Mouse (Mus musculus) forebrain, postnatal 0 days (tissue): Measurements from ENCODE around the gene Pex10. TPM values are rescaled to one million over a fixed set of nuclear protein-coding genes. Genes with fewer than 3 reads are reported as not detected.

Experiments
- ATAC-seq: fragments of 200-750 bp; cut with Nextera tagmentation; 2 replicates; pipeline ENCODE4 v1.8.0; 2017; ENCODE audit warnings: mild to moderate bottlenecking, moderate library complexity
- DNase-seq: peaks from one replicate; pipeline ENCODE4 v3.0.0-alpha.2; 2015
- H3K27ac ChIP-seq: fragments of 300-500 bp; sonication (generic); 2 replicates; pipeline ENCODE4 v1.5.1; 2014; ENCODE audit warnings: low read depth, mild to moderate bottlenecking, antibody characterized with exemption, low read length, moderate library complexity, mixed read lengths
- H3K27me3 ChIP-seq: fragments of 300-500 bp; sonication (generic); 2 replicates; pipeline ENCODE4 v1.6.1; 2014; ENCODE audit warnings: mild to moderate bottlenecking, low read length, mixed read lengths; ENCODE audit not compliant: insufficient read depth
- H3K36me3 ChIP-seq: fragments of 300-500 bp; sonication (generic); 2 replicates; pipeline ENCODE4 v1.6.1; 2014; ENCODE audit warnings: mild to moderate bottlenecking, moderate library complexity; ENCODE audit not compliant: insufficient read depth
- H3K4me1 ChIP-seq: fragments of 300-500 bp; sonication (generic); 2 replicates; pipeline ENCODE4 v1.6.1; 2014; ENCODE audit warnings: antibody characterized with exemption; ENCODE audit not compliant: insufficient read depth
- H3K4me2 ChIP-seq: fragments of 300-500 bp; sonication (generic); 2 replicates; pipeline ENCODE4 v1.6.1; 2014; ENCODE audit warnings: low read depth, mild to moderate bottlenecking, moderate library complexity
- H3K4me3 ChIP-seq: fragments of 300-500 bp; sonication (generic); 2 replicates; pipeline ENCODE4 v1.5.1; 2014; ENCODE audit warnings: low read depth, low read length, mixed read lengths
- H3K9ac ChIP-seq: fragments of 300-500 bp; sonication (generic); 2 replicates; pipeline ENCODE4 v1.6.1; 2014; ENCODE audit warnings: mild to moderate bottlenecking
- H3K9me3 ChIP-seq: fragments of 300-500 bp; sonication (generic); 2 replicates; pipeline ENCODE4 v1.6.1; 2016; ENCODE audit warnings: low read length
- CTCF ChIP-seq: sonication (generic); IDR thresholded peaks from 2 replicates; pipeline ENCODE4 v1.5.1; 2016; ENCODE audit warnings: antibody characterized with exemption, control low read depth, low read depth
- WGBS: fragments of 180-500 bp; shearing (Covaris S2); extraction: QIAGEN DNeasy Blood & Tissue Kit; methylation state at CpG from one replicate; pipeline ENCODE4 v1.1.7; 2014; 5-methylcytosine and 5-hydroxymethylcytosine counted together
- polyA plus RNA-seq: library from polyadenylated mRNA; unstranded; fragments of >200 nt; fragmentation: Nextera tagmentation; extraction: Ambion mirVana; gene quantifications from 2 replicates; pipeline ENCODE4 v1.2.1, GENCODE M21; 2015
- total RNA-seq: library from RNA; depleted of rRNA; stranded (reverse); fragments of >200 nt; gene quantifications from 2 replicates; pipeline ENCODE4 v1.2.3, GENCODE M21; 2014

Gene Pex10
- total and polyA plus RNA-seq, 2 experiments from 2014 or later, result 14.0 to 16.9 TPM

DNA sequence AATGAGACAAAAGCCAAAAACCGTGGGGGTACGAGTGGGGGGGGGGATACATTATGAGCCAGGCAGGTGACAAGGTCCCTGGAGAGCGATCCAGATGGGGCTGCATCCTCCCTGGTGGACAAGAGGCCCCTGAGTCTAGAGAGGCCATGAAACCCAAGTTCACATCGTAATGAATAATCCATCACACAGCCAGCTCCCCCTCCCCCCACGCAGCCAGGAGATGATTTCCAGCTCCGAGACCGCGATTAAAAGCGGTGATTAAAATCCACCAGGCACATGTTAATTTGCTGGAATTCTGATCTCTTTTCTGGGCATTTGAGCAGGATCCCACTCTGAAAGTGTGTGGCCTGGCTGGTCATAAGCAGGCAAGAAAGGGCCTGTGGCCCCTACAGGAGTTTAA, 46.0 kb upstream of the Pex10 start:
- H3K4me1 ChIP-seq, result no peaks in the 10 kb centered on the region; the same call in 1 of the 2 replicates
- H3K36me3 ChIP-seq, result no peaks in the 10 kb centered on the region
- no peak for ATAC-seq
- no peak for TF ChIP-seq CTCF
- no peak overlapping the region for H3K27ac ChIP-seq
- H3K4me2 ChIP-seq, result no peak overlapping the region
- DNase-seq, result no peak
- 36% methylated on average over 9 of the region's 9 CpGs for WGBS
- no peak overlapping the region for H3K9ac ChIP-seq
- H3K4me3 ChIP-seq, result no peak overlapping the region
- no peaks in the 10 kb centered on the region for H3K9me3 ChIP-seq
- no peaks in the 10 kb centered on the region for H3K27me3 ChIP-seq

DNA sequence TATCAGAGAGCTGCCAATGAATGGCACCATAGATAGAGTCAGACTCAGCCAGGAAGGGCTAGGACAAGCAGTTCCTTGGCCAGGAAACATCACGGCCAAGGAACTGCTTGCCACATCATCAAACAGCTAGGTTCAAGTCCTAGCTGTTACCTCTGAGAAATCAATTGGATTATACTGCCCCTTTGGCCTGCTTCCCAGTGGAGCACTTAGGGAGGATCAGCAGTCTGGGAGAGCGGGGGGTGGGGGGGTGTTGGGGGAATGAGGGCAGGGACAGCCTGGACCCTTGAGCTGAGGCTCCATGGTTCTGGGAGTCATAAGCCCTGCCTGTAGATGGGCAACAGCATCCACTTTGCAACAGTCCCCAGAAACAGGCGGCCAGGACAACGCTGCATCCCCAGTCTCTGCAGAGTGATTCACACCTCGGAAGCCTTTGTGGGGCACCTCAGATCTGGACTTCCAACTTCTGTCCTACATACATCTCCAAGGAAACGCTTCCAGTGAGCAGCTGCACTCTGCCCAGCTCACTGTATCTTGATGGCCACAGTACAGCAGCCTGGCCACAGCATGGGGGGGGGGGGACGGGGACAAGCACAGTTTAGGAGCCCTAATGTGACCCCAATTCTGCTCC, 44.5 kb upstream of the Pex10 start:
- H3K4me1 ChIP-seq, result no peaks in the 10 kb centered on the region; the same call in 1 of the 2 replicates
- WGBS, result 75% methylated on average over 7 of the region's 7 CpGs
- no peak for ATAC-seq

GRCm38 (mm10) chr4:155024170-155025010, 42.4 kb upstream of the Pex10 start:
- TF ChIP-seq CTCF, result no peak

More for the DNA sequence above, 44.5 kb upstream of the Pex10 start:
- Histone ChIP-seq H3K27ac (no peak overlapping the region), H3K4me2 (no peak overlapping the region), H3K4me3 (no peak overlapping the region), H3K36me3 (no peaks in the 10 kb centered on the region), H3K27me3 (no peaks in the 10 kb centered on the region), H3K9ac (no peak overlapping the region), H3K9me3 (no peaks in the 10 kb centered on the region)
- TF ChIP-seq CTCF, result no peak
- no peak for DNase-seq

GRCm38 (mm10) chr4:155033115-155033514, 33.7 kb upstream of the Pex10 start:
- Histone ChIP-seq H3K9me3 (no peaks in the 10 kb centered on the region), H3K27me3 (no peaks in the 10 kb centered on the region), H3K27ac (no peak overlapping the region), H3K36me3 (no peaks in the 10 kb centered on the region), H3K4me3 (no peak overlapping the region), H3K4me1 (no peaks in the 10 kb centered on the region), H3K4me2 (no peak overlapping the region), H3K9ac (no peak overlapping the region)
- DNase-seq, result no peak
- no peak for ATAC-seq
- TF ChIP-seq CTCF, result no peak
- 34% methylated on average over 6 of the region's 6 CpGs for WGBS

More at GRCm38 (mm10) chr4:155024170-155025010, 42.4 kb upstream of the Pex10 start:
- Histone ChIP-seq H3K4me1 (no peaks in the 10 kb centered on the region; the same call in 1 of the 2 replicates), H3K4me3 (no peak overlapping the region), H3K27ac (no peak overlapping the region), H3K27me3 (no peaks in the 10 kb centered on the region), H3K36me3 (no peaks in the 10 kb centered on the region), H3K9me3 (no peaks in the 10 kb centered on the region), H3K4me2 (no peak overlapping the region), H3K9ac (no peak overlapping the region)
- DNase-seq, result no peak
- ATAC-seq, result 0 out of 2 replicates have a peak, but pooled peaks have one; percentile 21
- 47% methylated on average over 11 of the region's 11 CpGs for WGBS

GRCm38 (mm10) chr4:155034202-155034601, 32.6 kb upstream of the Pex10 start:
- Histone ChIP-seq H3K9ac (no peak overlapping the region), H3K9me3 (no peaks in the 10 kb centered on the region), H3K4me3 (no peak overlapping the region), H3K36me3 (no peaks in the 10 kb centered on the region), H3K27me3 (no peaks in the 10 kb centered on the region), H3K27ac (no peak overlapping the region), H3K4me2 (no peak overlapping the region), H3K4me1 (no peaks in the 10 kb centered on the region)
- no peak for TF ChIP-seq CTCF
- ATAC-seq, result no peak
- no peak for DNase-seq
- WGBS, result 27% methylated on average over 7 of the region's 7 CpGs

DNA sequence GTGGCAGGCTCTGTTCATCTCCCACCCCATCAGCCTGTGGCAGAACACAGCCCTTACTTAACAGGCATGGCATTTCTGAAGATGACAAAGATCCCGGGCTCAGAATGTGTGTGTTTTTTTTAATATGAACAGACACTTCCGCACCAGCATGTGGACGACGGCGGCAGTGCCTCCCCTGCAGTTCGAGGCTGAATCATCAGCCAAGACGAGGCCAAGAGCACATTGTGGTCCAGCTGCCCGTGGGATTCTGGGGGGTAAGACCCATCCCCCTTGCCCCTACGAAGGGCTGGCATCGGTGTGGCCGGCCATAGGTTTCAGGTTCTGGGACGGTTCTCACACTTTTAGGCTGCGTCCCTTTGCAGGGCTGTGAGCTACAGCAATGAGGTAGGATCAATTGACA, 32.0 kb upstream of the Pex10 start:
- Histone ChIP-seq H3K36me3 (no peaks in the 10 kb centered on the region), H3K27ac (no peak overlapping the region), H3K4me2 (no peak overlapping the region), H3K4me1 (no peaks in the 10 kb centered on the region), H3K27me3 (no peaks in the 10 kb centered on the region), H3K9me3 (no peaks in the 10 kb centered on the region), H3K4me3 (no peak overlapping the region), H3K9ac (no peak overlapping the region)
- WGBS, result 52% methylated on average over 13 of the region's 13 CpGs
- TF ChIP-seq CTCF, result no peak
- no peak for ATAC-seq
- no peak for DNase-seq

DNA sequence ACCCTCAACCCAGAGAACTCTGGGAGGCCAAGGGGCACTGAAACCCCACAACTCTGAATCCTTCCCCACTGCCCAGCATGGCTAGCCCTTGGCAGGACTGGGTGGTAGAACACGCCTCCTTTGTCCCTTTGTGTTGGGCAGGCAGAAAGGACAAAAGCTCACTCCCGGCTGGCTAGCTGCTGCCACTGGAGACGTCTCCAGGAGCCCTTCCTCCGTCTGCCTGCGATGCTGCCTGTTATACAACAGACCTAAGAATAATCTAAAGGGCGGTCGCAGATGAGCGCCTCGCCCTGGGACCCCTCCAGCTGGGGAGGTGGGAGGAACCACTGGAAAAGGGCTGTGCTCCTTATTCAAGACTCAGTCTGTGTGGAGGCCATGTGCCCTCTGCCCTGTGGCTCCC, 26.6 kb upstream of the Pex10 start:
- no peak for TF ChIP-seq CTCF
- WGBS, result 5% methylated on average over 9 of the region's 9 CpGs
- H3K9ac ChIP-seq, result peak overlapping the region; percentile 19; the same call in 1 of the 2 replicates
- H3K9me3 ChIP-seq, result no peaks in the 10 kb centered on the region
- H3K27ac ChIP-seq, result no peak overlapping the region; the same call in 1 of the 2 replicates
- H3K36me3 ChIP-seq, result no peaks in the 10 kb centered on the region
- peak; percentile 11; the same call in 1 of the 2 replicates for ATAC-seq
- H3K27me3 ChIP-seq, result peaks cover 16% of the 10 kb centered on the region
- H3K4me1 ChIP-seq, result peaks cover 16% of the 10 kb centered on the region
- DNase-seq, result no peak
- 0 out of 2 replicates have a peak overlapping the region, but pooled peaks have one; percentile 12 for H3K4me3 ChIP-seq
- H3K4me2 ChIP-seq, result peak overlapping the region; percentile 36
